Mouse (Mus musculus) heart, adult 9 months (tissue): ENCODE data around the gene Usp12.
"Not testable (repeated sequence)": the region's sequence is repeated elsewhere in the genome, so short reads cannot be mapped to it uniquely, and the experiment has no call there.

Experiments
- DNase-seq, 2 experiments: peaks; one replicate each; pipeline ENCODE4 v3.0.0; 2022; ENCODE audit warnings: low spot score in 2 of 2

Usp12 gene

GRCm38 (mm10) chr5:146749857-146750256 is 44.9 kb downstream of the Usp12 start:
- DNase-seq: no peak

GRCm38 (mm10) chr5:146736970-146737495 is 57.8 kb downstream of the Usp12 start:
- no peak for DNase-seq

GRCm38 (mm10) chr5:146736348-146736747 is 58.5 kb downstream of the Usp12 start:
- DNase-seq: no peak

- DNase-seq: not testable (repeated sequence)
Observed at GRCm38 (mm10) chr5:146735054-146735453, 59.8 kb downstream of the Usp12 start.

GRCm38 (mm10) chr5:146733888-146734640 is 60.7 kb downstream of the Usp12 start:
- no peak for DNase-seq

- DNase-seq: no peak
Observed at GRCm38 (mm10) chr5:146733372-146733771, 61.4 kb downstream of the Usp12 start.

- no peak for DNase-seq
Observed at GRCm38 (mm10) chr5:146727006-146727405, 67.8 kb downstream of the Usp12 start.

GRCm38 (mm10) chr5:146724956-146725355 is 69.8 kb downstream of the Usp12 start:
- no peak for DNase-seq

GRCm38 (mm10) chr5:146723452-146723851 is 71.4 kb downstream of the Usp12 start:
- DNase-seq: no peak

- no peak for DNase-seq
Observed at GRCm38 (mm10) chr5:146722226-146722625, 72.6 kb downstream of the Usp12 start.

GRCm38 (mm10) chr5:146719584-146720356 is 75.0 kb downstream of the Usp12 start:
- no peak for DNase-seq

- no peak for DNase-seq
Observed at GRCm38 (mm10) chr5:146713836-146714235, 81.0 kb downstream of the Usp12 start.

- DNase-seq: no peak
Observed at GRCm38 (mm10) chr5:146713088-146713487, 81.7 kb downstream of the Usp12 start.

- no peak for DNase-seq
Observed at GRCm38 (mm10) chr5:146712282-146712918, 82.4 kb downstream of the Usp12 start.

GRCm38 (mm10) chr5:146709361-146709760 is 85.4 kb downstream of the Usp12 start:
- DNase-seq: no peak

GRCm38 (mm10) chr5:146705815-146706408 is 88.9 kb downstream of the Usp12 start:
- peak; percentile 30 to 78 for DNase-seq

- no peak for DNase-seq
Observed at GRCm38 (mm10) chr5:146705411-146705810, 89.4 kb downstream of the Usp12 start.

- no peak for DNase-seq
Observed at GRCm38 (mm10) chr5:146704241-146704640, 90.6 kb downstream of the Usp12 start.

GRCm38 (mm10) chr5:146703710-146704121 is 91.1 kb downstream of the Usp12 start:
- DNase-seq: no peak

- DNase-seq: no peak
Observed at GRCm38 (mm10) chr5:146700099-146700498, 94.7 kb downstream of the Usp12 start.

- no peak for DNase-seq
Observed at GRCm38 (mm10) chr5:146699433-146700019, 95.3 kb downstream of the Usp12 start.
